Mouse (Mus musculus) spleen, adult 2 months (tissue): Measurements from ENCODE around the gene Olfr410.

ENCODE experiments used
- CTCF ChIP-seq: fragments of 200-500 bp; IDR thresholded peaks from 2 replicates; pipeline ENCODE4 v1.5.1; 2011; ENCODE audit warnings: mild to moderate bottlenecking, inconsistent platforms; ENCODE audit not compliant: insufficient read depth, insufficient read length, insufficient replicate concordance; ENCODE audit errors: extremely low read depth
- POLR2A ChIP-seq: fragments of 200-500 bp; IDR thresholded peaks from 2 replicates; pipeline ENCODE4 v1.6.1; 2011; ENCODE audit warnings: low read depth, low read length, inconsistent platforms

DNA sequence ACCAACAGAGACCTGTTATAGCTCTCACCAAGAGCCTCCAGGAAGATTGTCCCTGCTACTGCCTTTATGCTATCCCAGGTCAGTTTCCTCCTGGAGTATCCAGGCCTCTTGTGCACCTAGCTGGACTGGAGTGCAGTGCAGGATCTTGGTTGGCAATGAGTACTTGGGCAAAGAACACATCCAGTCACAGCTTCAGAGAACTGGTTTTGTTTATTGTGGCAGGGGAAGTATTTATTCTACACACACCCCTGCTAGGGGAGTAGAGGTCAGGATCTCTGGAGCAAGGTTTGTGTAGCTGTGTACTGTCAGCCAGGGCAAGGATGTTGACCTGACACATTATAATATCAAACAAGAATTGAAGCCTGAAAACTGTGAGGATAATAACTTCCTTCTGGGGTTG lies 9.1 kb downstream of the Olfr410 start:
- TF ChIP-seq POLR2A (no peak), CTCF (no peak)
